Mouse (Mus musculus) testis, adult 2 months (tissue): ENCODE measurements around the gene Rex1bd. TPM values are rescaled to one million over a fixed set of nuclear protein-coding genes. Genes with fewer than 3 reads are reported as not detected.

Source experiments
- H3K27ac ChIP-seq: fragments of 200-500 bp; 2 replicates; pipeline ENCODE4 v1.5.1; 2012; ENCODE audit warnings: low read depth, low read length; ENCODE audit not compliant: control insufficient read depth, insufficient read depth
- H3K27me3 ChIP-seq: fragments of 200-500 bp; 2 replicates; pipeline ENCODE4 v1.6.1; 2012; ENCODE audit warnings: mild to moderate bottlenecking, low read length, moderate library complexity; ENCODE audit not compliant: control insufficient read depth, insufficient read depth
- H3K36me3 ChIP-seq: fragments of 200-500 bp; 2 replicates; pipeline ENCODE4 v1.6.1; 2012; ENCODE audit warnings: mild to moderate bottlenecking, low read length; ENCODE audit not compliant: control insufficient read depth, insufficient read depth
- H3K4me1 ChIP-seq: fragments of 200-500 bp; 2 replicates; pipeline ENCODE4 v1.6.1; 2012; ENCODE audit warnings: low read length; ENCODE audit not compliant: control insufficient read depth, insufficient read depth
- H3K4me3 ChIP-seq: fragments of 200-500 bp; 2 replicates; pipeline ENCODE4 v1.5.1; 2012; ENCODE audit warnings: low read depth, mild to moderate bottlenecking, low read length, moderate library complexity, mixed read lengths; ENCODE audit not compliant: control insufficient read depth
- CTCF ChIP-seq: fragments of 200-500 bp; IDR thresholded peaks from 2 replicates; pipeline ENCODE4 v1.5.1; 2012; ENCODE audit warnings: low read depth, mild to moderate bottlenecking, inconsistent platforms, low read length, moderate library complexity; ENCODE audit not compliant: control insufficient read depth, insufficient read depth, insufficient replicate concordance
- POLR2A ChIP-seq: fragments of 200-500 bp; IDR thresholded peaks from 2 replicates; pipeline ENCODE4 v1.6.1; 2012; ENCODE audit warnings: low read depth, mild to moderate bottlenecking, inconsistent platforms, low read length, moderate library complexity; ENCODE audit not compliant: control insufficient read depth
- polyA plus RNA-seq: library from polyadenylated mRNA; depleted of rRNA; stranded (reverse); fragments of >200 nt; gene quantifications from 2 replicates; pipeline ENCODE4 v1.2.3, GENCODE M21; 2012

Rex1bd gene
- polyA plus RNA-seq, 1 experiment, result 23.9 TPM

GRCm38 (mm10) chr8:70469295-70469916 is 37.1 kb downstream of the Rex1bd start:
- peaks cover 2% of the 10 kb centered on the region for H3K4me1 ChIP-seq
- H3K36me3 ChIP-seq, result no peaks in the 10 kb centered on the region
- no peak overlapping the region for H3K4me3 ChIP-seq
- H3K27ac ChIP-seq, result peak overlapping the region; percentile 44
- TF ChIP-seq POLR2A (no peak), CTCF (no peak)
- no peaks in the 10 kb centered on the region for H3K27me3 ChIP-seq

GRCm38 (mm10) chr8:70468733-70469132 is 37.8 kb downstream of the Rex1bd start:
- Histone ChIP-seq H3K4me3 (no peak overlapping the region), H3K27ac (no peak overlapping the region), H3K4me1 (peaks cover 2% of the 10 kb centered on the region), H3K36me3 (no peaks in the 10 kb centered on the region), H3K27me3 (no peaks in the 10 kb centered on the region)
- no peak for TF ChIP-seq CTCF

DNA sequence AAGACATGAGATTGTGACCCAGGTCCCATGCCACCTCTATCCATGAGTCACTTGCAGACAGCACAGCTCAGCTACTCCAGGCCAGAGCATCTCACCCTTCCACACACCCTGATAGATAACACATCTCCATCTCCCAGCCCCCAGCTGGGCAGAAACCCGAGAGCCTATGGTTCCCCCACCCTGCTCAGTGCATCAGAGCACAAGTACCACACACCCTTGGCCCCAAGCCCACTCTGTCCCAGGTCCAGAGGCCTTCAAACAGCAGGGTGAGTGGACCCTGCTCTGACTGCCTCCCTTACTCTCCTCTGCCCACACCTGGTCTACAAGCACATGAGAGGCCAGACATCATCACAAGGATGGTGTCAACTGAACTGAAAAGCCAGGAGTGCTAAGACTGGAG is 38.6 kb downstream of the Rex1bd start:
- Histone ChIP-seq H3K4me3 (no peak overlapping the region), H3K27me3 (no peaks in the 10 kb centered on the region), H3K27ac (no peak overlapping the region), H3K4me1 (peaks cover 2% of the 10 kb centered on the region), H3K36me3 (no peaks in the 10 kb centered on the region)
- TF ChIP-seq POLR2A (no peak), CTCF (no peak)

DNA sequence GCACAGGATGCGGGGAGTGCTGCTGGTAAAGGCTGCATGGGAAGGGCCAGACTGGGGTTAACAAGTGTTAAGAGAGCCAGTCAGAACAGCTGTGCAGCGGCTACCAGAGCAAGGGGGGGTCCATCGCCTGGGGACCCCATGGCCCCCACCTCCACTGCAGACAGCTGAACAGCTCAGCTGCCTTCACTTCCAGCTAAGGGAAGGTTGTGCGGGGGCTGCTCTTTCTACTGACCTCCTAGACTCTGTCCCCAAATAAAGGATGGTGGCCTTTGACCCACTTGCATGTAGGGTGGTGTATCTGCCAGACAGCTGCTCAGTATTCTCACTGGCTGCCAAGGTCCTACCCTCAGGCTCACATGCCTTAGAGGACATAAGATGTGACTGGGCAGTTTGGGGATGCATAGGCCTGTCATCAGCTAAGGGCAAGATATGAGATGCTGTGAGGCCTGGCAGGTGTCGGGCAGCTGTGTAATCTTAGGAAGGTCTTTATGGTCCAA is 39.3 kb downstream of the Rex1bd start:
- TF ChIP-seq POLR2A, result no peak
- TF ChIP-seq CTCF, result no peak
- Histone ChIP-seq H3K4me3 (no peak overlapping the region), H3K4me1 (peaks cover 4% of the 10 kb centered on the region), H3K27ac (peak overlapping the region; percentile 39; the same call in 1 of the 2 replicates), H3K36me3 (no peaks in the 10 kb centered on the region), H3K27me3 (no peaks in the 10 kb centered on the region)

GRCm38 (mm10) chr8:70466771-70467170 is 39.8 kb downstream of the Rex1bd start:
- TF ChIP-seq POLR2A, result no peak
- TF ChIP-seq CTCF, result no peak
- Histone ChIP-seq H3K27me3 (no peaks in the 10 kb centered on the region), H3K4me3 (no peak overlapping the region), H3K4me1 (peaks cover 9% of the 10 kb centered on the region), H3K36me3 (no peaks in the 10 kb centered on the region), H3K27ac (peak overlapping the region; percentile 62; the same call in 1 of the 2 replicates)

GRCm38 (mm10) chr8:70466305-70466704 is 40.2 kb downstream of the Rex1bd start:
- Histone ChIP-seq H3K4me1 (peaks cover 13% of the 10 kb centered on the region), H3K27me3 (no peaks in the 10 kb centered on the region), H3K36me3 (no peaks in the 10 kb centered on the region), H3K4me3 (no peak overlapping the region), H3K27ac (peak overlapping the region; percentile 62; the same call in 1 of the 2 replicates)
- no peak for TF ChIP-seq CTCF
- no peak for TF ChIP-seq POLR2A

- Histone ChIP-seq H3K36me3 (no peaks in the 10 kb centered on the region), H3K27me3 (no peaks in the 10 kb centered on the region), H3K27ac (0 out of 2 replicates have a peak overlapping the region, but pooled peaks have one; percentile 56), H3K4me1 (peaks cover 13% of the 10 kb centered on the region), H3K4me3 (no peak overlapping the region)
- TF ChIP-seq CTCF (no peak), POLR2A (no peak; the same call in 1 of the 2 replicates)
These were observed 40.9 kb downstream of the Rex1bd start for GRCm38 (mm10) chr8:70465701-70466100.
